Mouse (Mus musculus) right cerebral cortex, postnatal 36 days (tissue): ENCODE measurements around the gene Ntn4.

ENCODE experiments used
- DNase-seq, 2 experiments: peaks; one replicate each; pipeline ENCODE4 v3.0.0; 2022; ENCODE audit warnings: low spot score in 2 of 2, mixed read lengths in 1 of 2

The Ntn4 gene

DNA sequence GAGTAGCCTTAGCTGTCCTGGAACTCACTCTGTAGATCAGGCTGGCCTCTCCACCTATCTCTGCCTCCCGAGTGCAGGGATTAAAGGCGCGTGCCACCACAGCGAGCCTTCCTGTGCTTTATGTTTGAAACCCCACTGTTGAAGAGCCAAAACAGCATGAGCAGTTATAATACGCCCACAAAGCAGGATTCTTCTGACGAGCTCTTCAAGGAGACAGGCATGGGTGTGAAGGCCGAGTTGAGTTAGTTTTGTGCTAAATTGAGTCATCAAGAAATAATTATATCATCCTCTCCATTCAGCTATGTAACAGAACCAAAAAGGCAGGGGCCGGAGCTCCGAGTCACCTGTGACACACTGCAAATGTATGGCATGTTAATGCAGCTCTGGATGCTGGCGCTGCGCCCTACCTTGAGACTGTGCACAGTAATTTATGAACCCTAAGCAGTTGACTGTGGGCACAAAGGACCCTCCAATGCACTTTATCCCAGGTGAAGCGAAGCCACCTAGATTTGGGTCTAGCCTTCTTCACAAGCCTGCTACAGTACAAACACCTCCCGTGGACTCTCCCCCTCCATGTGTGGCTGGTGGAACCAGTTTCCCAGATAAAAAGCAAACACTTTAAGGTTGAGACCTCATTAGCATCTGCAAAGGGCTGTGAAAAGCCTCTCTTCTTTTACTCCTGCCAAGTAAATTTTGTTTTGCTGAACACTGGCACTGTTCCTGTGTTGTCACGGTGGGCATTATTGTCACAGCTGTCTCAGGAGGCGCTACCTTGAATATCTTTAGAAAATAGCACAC lies 142.9 kb downstream of the Ntn4 start:
- peak; percentile 13 to 22 for DNase-seq
